Mouse (Mus musculus): ENCODE data around the gene Mcee. TPM values are rescaled to one million over a fixed set of nuclear protein-coding genes. Genes with fewer than 3 reads are reported as not detected.

Mcee gene
- total and polyA plus RNA-seq, 3 experiments, result 18.2 to 22.6 TPM; not detected in 1

GRCm38 (mm10) chr7:64369841-64370240, 22.6 kb upstream of the Mcee start:
- Histone ChIP-seq H3K36me3 (ENCODE audit: control insufficient read depth in 1 of 2, insufficient read depth in 2 of 2, low read length in 2 of 2) (peaks cover 0 to 3% of the 10 kb centered on the region in 2 experiments; a peak in 2 of 4 replicates), H3K79me2 (ENCODE audit: control insufficient read depth, insufficient read depth, low read length, poor library complexity) (peaks cover 2% of the 10 kb centered on the region; the same call in 1 of the 2 replicates), H3K9ac (ENCODE audit: control insufficient read depth, low read depth, low read length, poor library complexity, severe bottlenecking) (no peak overlapping the region), H3K9me3 (replicated peaks; ENCODE audit: insufficient read depth, low read length) (no peaks in the 10 kb centered on the region), H3K4me1 (ENCODE audit: control insufficient read depth in 1 of 2, insufficient read depth in 2 of 2, low read length in 2 of 2) (peaks cover 0 to 3% of the 10 kb centered on the region in 2 experiments; a peak in 1 of 4 replicates), H3K4me3 (ENCODE audit: control insufficient read depth in 1 of 2, insufficient read depth in 1 of 2, low read depth in 2 of 2, low read length in 2 of 2) (no peak overlapping the region), H3K27ac (ENCODE audit: control insufficient read depth, low read depth, low read length) (no peak overlapping the region), H3K27me3 (ENCODE audit: control insufficient read depth in 1 of 2, insufficient read depth in 2 of 2, low read length in 2 of 2) (no peaks in the 10 kb centered on the region)
- DNase-seq (ENCODE audit: low read depth, low spot score), result no peak
- TF ChIP-seq EP300 (IDR thresholded peaks at IDR 0.05; ENCODE audit: low read depth in 1 of 2, low read length in 2 of 2) (no peak), MAFK (IDR thresholded peaks at IDR 0.05; ENCODE audit: borderline replicate concordance, low read depth, low read length) (no peak), JUND (IDR thresholded peaks at IDR 0.05; ENCODE audit: low read depth, low read length) (no peak), NELFE (IDR thresholded peaks at IDR 0.05; ENCODE audit: low read depth, low read length) (no peak), MXI1 (IDR thresholded peaks at IDR 0.05; ENCODE audit: low read depth, low read length) (no peak), GATA1 (IDR thresholded peaks at IDR 0.05; ENCODE audit: low read depth, low read length) (no peak), POLR2A (IDR thresholded peaks at IDR 0.05; ENCODE audit: control insufficient read depth in 1 of 2, insufficient read depth in 1 of 2, low read depth in 1 of 2, low read length in 2 of 2, poor library complexity in 1 of 2) (no peak), MAZ (IDR thresholded peaks at IDR 0.05; ENCODE audit: low read depth, low read length) (no peak), CHD2 (IDR thresholded peaks at IDR 0.05; ENCODE audit: low read length) (no peak), POLR2AphosphoS2 (IDR thresholded peaks at IDR 0.05; ENCODE audit: low read length) (no peak), NRF1 (IDR thresholded peaks at IDR 0.05; ENCODE audit: insufficient read depth, low read depth, low read length, poor library complexity, severe bottlenecking) (no peak), KAT2A (conservative IDR thresholded peaks at IDR 0.05; ENCODE audit: low read depth, low read length) (no peak), RCOR1 (IDR thresholded peaks at IDR 0.05; ENCODE audit: low read depth, low read length) (no peak), ETS1 (IDR thresholded peaks at IDR 0.05; ENCODE audit: low read depth, low read length) (no peak), HCFC1 (IDR thresholded peaks at IDR 0.05; ENCODE audit: low read depth, low read length) (no peak), MYC (IDR thresholded peaks at IDR 0.05; ENCODE audit: low read depth, low read length) (no peak), MYB (IDR thresholded peaks at IDR 0.05; ENCODE audit: low read depth, low read length) (no peak), MEF2A (IDR thresholded peaks at IDR 0.05; ENCODE audit: extremely low read depth, insufficient replicate concordance, low read depth, low read length, poor library complexity, severe bottlenecking) (no peak), ZKSCAN1 (IDR thresholded peaks at IDR 0.05; ENCODE audit: low read depth, low read length) (no peak), RAD21 (IDR thresholded peaks at IDR 0.05; ENCODE audit: low read depth, low read length) (no peak)

All from MEL (cell line).